Mouse (Mus musculus) midbrain, embryonic 11.5 days (tissue): ENCODE data around the gene Fbxl17. TPM values are rescaled to one million over a fixed set of nuclear protein-coding genes. Genes with fewer than 3 reads are reported as not detected.

ENCODE experiments used
- ATAC-seq: fragments of 200-750 bp; cut with Nextera tagmentation; 2 replicates; pipeline ENCODE4 v1.8.0; 2017; ENCODE audit warnings: moderate TSS enrichment, moderate library complexity; ENCODE audit not compliant: low FRiP score
- DNase-seq: peaks from one replicate; pipeline ENCODE4 v3.0.0; 2015; ENCODE audit warnings: low spot score; ENCODE audit errors: missing footprints
- H3K27ac ChIP-seq: fragments of 300-500 bp; sonication (generic); 2 replicates; pipeline ENCODE4 v1.5.1; 2014; ENCODE audit warnings: low read depth, low read length
- H3K27me3 ChIP-seq: fragments of 300-500 bp; sonication (generic); 2 replicates; pipeline ENCODE4 v1.6.1; 2014; ENCODE audit warnings: mild to moderate bottlenecking, low read length, moderate library complexity, mixed read lengths; ENCODE audit not compliant: control insufficient read depth, insufficient read depth
- H3K36me3 ChIP-seq: fragments of 300-500 bp; sonication (generic); 2 replicates; pipeline ENCODE4 v1.6.1; 2014; ENCODE audit warnings: mild to moderate bottlenecking, low read length, moderate library complexity, mixed read lengths; ENCODE audit not compliant: control insufficient read depth, insufficient read depth
- H3K4me1 ChIP-seq: fragments of 300-500 bp; sonication (generic); 2 replicates; pipeline ENCODE4 v1.6.1; 2014; ENCODE audit warnings: low read length; ENCODE audit not compliant: control insufficient read depth, insufficient read depth
- H3K4me2 ChIP-seq: fragments of 300-500 bp; sonication (generic); 2 replicates; pipeline ENCODE4 v1.6.1; 2014; ENCODE audit warnings: mild to moderate bottlenecking, moderate library complexity
- H3K4me3 ChIP-seq: fragments of 300-500 bp; sonication (generic); 2 replicates; pipeline ENCODE4 v1.5.1; 2014; ENCODE audit warnings: low read depth, low read length
- H3K9ac ChIP-seq: fragments of 300-500 bp; sonication (generic); 2 replicates; pipeline ENCODE4 v1.6.1; 2014; ENCODE audit warnings: low read length
- H3K9me3 ChIP-seq: fragments of 300-500 bp; sonication (generic); 2 replicates; pipeline ENCODE4 v1.6.1; 2016; ENCODE audit warnings: low read length; ENCODE audit not compliant: control insufficient read depth
- WGBS: fragments of 180-500 bp; shearing (Covaris S2); extraction: QIAGEN DNeasy Blood & Tissue Kit; methylation state at CpG from one replicate; pipeline ENCODE4 v1.1.7; 2014; 5-methylcytosine and 5-hydroxymethylcytosine counted together
- polyA plus RNA-seq: library from polyadenylated mRNA; unstranded; fragments of >200 nt; fragmentation: Nextera tagmentation; extraction: Ambion mirVana; gene quantifications from 2 replicates; pipeline ENCODE4 v1.2.1, GENCODE M21; 2014

The Fbxl17 gene
- polyA plus RNA-seq, 1 experiment from 2014 or later = 15.8 TPM

DNA sequence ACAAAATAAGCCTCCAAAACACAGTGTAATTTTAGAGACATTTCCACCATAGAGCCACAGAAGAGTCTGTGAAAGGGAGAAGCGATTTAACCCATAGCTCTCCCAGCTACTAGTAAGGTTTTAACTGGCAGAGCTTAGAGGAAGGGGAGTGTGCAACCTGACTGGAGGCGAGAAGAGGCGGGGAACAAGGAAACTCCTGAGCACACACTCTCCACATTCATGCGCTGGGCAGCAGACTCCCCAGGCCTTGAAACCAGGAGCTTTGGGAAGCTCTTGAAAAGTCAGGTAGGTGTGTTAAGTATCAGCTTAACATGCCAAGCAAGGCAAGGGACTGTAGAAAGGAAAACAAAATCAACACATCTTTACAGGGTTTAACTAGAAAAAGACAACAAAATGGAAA lies 276.1 kb downstream of the Fbxl17 start:
- 54% methylated on average over 4 of the region's 4 CpGs for WGBS
- no peaks in the 10 kb centered on the region for H3K9me3 ChIP-seq
- no peaks in the 10 kb centered on the region for H3K27me3 ChIP-seq
- H3K4me2 ChIP-seq = no peak overlapping the region
- ATAC-seq (no peak), DNase-seq (no peak)
- no peak overlapping the region for H3K9ac ChIP-seq
- no peak overlapping the region for H3K27ac ChIP-seq
- H3K4me3 ChIP-seq = no peak overlapping the region
- no peaks in the 10 kb centered on the region for H3K36me3 ChIP-seq
- no peaks in the 10 kb centered on the region for H3K4me1 ChIP-seq

- ATAC-seq = no peak
- Histone ChIP-seq H3K9me3 (no peaks in the 10 kb centered on the region), H3K36me3 (no peaks in the 10 kb centered on the region), H3K9ac (no peak overlapping the region), H3K27ac (no peak overlapping the region), H3K27me3 (no peaks in the 10 kb centered on the region), H3K4me3 (no peak overlapping the region), H3K4me1 (no peaks in the 10 kb centered on the region), H3K4me2 (no peak overlapping the region)
- no peak for DNase-seq
- WGBS = 84% methylated on average over 3 of the region's 3 CpGs
These were observed 278.2 kb downstream of the Fbxl17 start for GRCm38 (mm10) chr17:63221632-63222031.

DNA sequence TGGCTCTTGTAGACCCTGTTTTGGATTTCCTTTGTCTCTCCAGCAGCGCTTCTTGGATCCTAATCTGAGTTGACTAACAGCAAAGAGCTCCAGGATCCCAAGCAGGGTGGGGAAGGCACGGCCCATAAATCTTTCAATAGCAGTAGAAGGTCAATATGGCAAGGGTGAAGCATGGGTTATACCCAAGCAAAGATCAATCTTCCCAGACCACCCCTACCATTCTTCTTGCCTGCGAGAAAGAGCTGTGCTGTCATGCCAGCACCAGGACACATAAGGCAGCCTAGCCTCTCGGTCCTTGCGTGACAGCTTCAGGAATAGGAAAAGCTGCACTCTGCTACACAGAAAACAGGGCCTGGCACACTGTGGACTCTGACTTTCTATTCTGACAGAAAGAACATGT lies 279.0 kb downstream of the Fbxl17 start:
- H3K9ac ChIP-seq = no peak overlapping the region
- DNase-seq (no peak), ATAC-seq (no peak)
- H3K36me3 ChIP-seq = no peaks in the 10 kb centered on the region
- 65% methylated on average over 5 of the region's 5 CpGs for WGBS
- H3K4me3 ChIP-seq = no peak overlapping the region
- H3K4me2 ChIP-seq = no peak overlapping the region
- H3K9me3 ChIP-seq = no peaks in the 10 kb centered on the region
- H3K27me3 ChIP-seq = no peaks in the 10 kb centered on the region
- H3K4me1 ChIP-seq = no peaks in the 10 kb centered on the region
- no peak overlapping the region for H3K27ac ChIP-seq

GRCm38 (mm10) chr17:63217016-63217415 lies 282.8 kb downstream of the Fbxl17 start:
- Histone ChIP-seq H3K4me1 (no peaks in the 10 kb centered on the region), H3K4me2 (no peak overlapping the region), H3K4me3 (no peak overlapping the region), H3K36me3 (no peaks in the 10 kb centered on the region), H3K27me3 (no peaks in the 10 kb centered on the region), H3K27ac (no peak overlapping the region), H3K9me3 (no peaks in the 10 kb centered on the region), H3K9ac (no peak overlapping the region)
- 85% methylated on average over 1 of the region's 1 CpGs for WGBS
- ATAC-seq (no peak), DNase-seq (peak; percentile 37)

GRCm38 (mm10) chr17:63212018-63212417 lies 287.8 kb downstream of the Fbxl17 start:
- 94% methylated on average over 4 of the region's 4 CpGs for WGBS

GRCm38 (mm10) chr17:63209151-63209550 lies 290.7 kb downstream of the Fbxl17 start:
- H3K27me3 ChIP-seq = no peaks in the 10 kb centered on the region
- no peak overlapping the region for H3K9ac ChIP-seq
- DNase-seq (no peak), ATAC-seq (no peak)
- H3K27ac ChIP-seq = no peak overlapping the region
- WGBS = 90% methylated on average over 6 of the region's 6 CpGs
- no peak overlapping the region for H3K4me3 ChIP-seq
- H3K4me1 ChIP-seq = no peaks in the 10 kb centered on the region; the same call in 1 of the 2 replicates
- no peak overlapping the region for H3K4me2 ChIP-seq
- no peaks in the 10 kb centered on the region for H3K36me3 ChIP-seq
- H3K9me3 ChIP-seq = no peaks in the 10 kb centered on the region

More at GRCm38 (mm10) chr17:63212018-63212417, 287.8 kb downstream of the Fbxl17 start:
- H3K27ac ChIP-seq = no peak overlapping the region
- H3K27me3 ChIP-seq = no peaks in the 10 kb centered on the region
- H3K9me3 ChIP-seq = no peaks in the 10 kb centered on the region
- no peak overlapping the region for H3K9ac ChIP-seq
- ATAC-seq (no peak), DNase-seq (no peak)
- no peaks in the 10 kb centered on the region for H3K36me3 ChIP-seq
- no peaks in the 10 kb centered on the region; the same call in 1 of the 2 replicates for H3K4me1 ChIP-seq
- H3K4me3 ChIP-seq = no peak overlapping the region
- H3K4me2 ChIP-seq = no peak overlapping the region

- Histone ChIP-seq H3K36me3 (no peaks in the 10 kb centered on the region), H3K4me3 (no peak overlapping the region), H3K4me2 (no peak overlapping the region), H3K4me1 (no peaks in the 10 kb centered on the region; the same call in 1 of the 2 replicates), H3K27ac (no peak overlapping the region), H3K9ac (no peak overlapping the region), H3K27me3 (no peaks in the 10 kb centered on the region), H3K9me3 (no peaks in the 10 kb centered on the region)
- ATAC-seq (no peak), DNase-seq (no peak)
- WGBS = 89% methylated on average over 4 of the region's 4 CpGs
These were observed 291.5 kb downstream of the Fbxl17 start for GRCm38 (mm10) chr17:63208346-63208745.

GRCm38 (mm10) chr17:63207714-63208113 lies 292.1 kb downstream of the Fbxl17 start:
- H3K4me1 ChIP-seq = no peaks in the 10 kb centered on the region; the same call in 1 of the 2 replicates
- H3K4me2 ChIP-seq = no peak overlapping the region
- H3K36me3 ChIP-seq = no peaks in the 10 kb centered on the region
- 95% methylated on average over 9 of the region's 9 CpGs for WGBS
- no peak for DNase-seq
- no peak for ATAC-seq
- no peaks in the 10 kb centered on the region for H3K27me3 ChIP-seq
- no peak overlapping the region for H3K9ac ChIP-seq
- no peaks in the 10 kb centered on the region for H3K9me3 ChIP-seq
- no peak overlapping the region for H3K27ac ChIP-seq
- no peak overlapping the region for H3K4me3 ChIP-seq

GRCm38 (mm10) chr17:63205316-63205715 lies 294.5 kb downstream of the Fbxl17 start:
- Histone ChIP-seq H3K36me3 (no peaks in the 10 kb centered on the region), H3K27ac (no peak overlapping the region), H3K27me3 (no peaks in the 10 kb centered on the region), H3K4me2 (no peak overlapping the region), H3K9me3 (no peaks in the 10 kb centered on the region), H3K9ac (no peak overlapping the region), H3K4me1 (no peaks in the 10 kb centered on the region; the same call in 1 of the 2 replicates), H3K4me3 (no peak overlapping the region)
- no peak for DNase-seq
- no peak for ATAC-seq
- 90% methylated on average over 5 of the region's 5 CpGs for WGBS
